Mouse (Mus musculus) E14TG2a.4 (cell line): ENCODE results near the gene Smok3c.
"Not testable (repeated sequence)": the region's sequence is repeated elsewhere in the genome, so short reads cannot be mapped to it uniquely, and the experiment has no call there.

Experiments used
- CTCF ChIP-seq: conservative IDR thresholded peaks from 2 replicates; pipeline ENCODE4 v1.5.1; 2014; ENCODE audit warnings: low read length
- POU5F1 ChIP-seq: IDR thresholded peaks from 2 replicates; pipeline ENCODE4 v1.6.1; 2014; ENCODE audit warnings: low read length, borderline replicate concordance

- not testable (repeated sequence) for TF ChIP-seq CTCF, POU5F1
Measured at GRCm38 (mm10) chr5:138052894-138053293, at the start of gene Smok3c.
